Mouse (Mus musculus) hematopoietic stem cell, adult 5-6 weeks (primary cell): Measurements from ENCODE around the gene Xpa. TPM values are rescaled to one million over a fixed set of nuclear protein-coding genes. Genes with fewer than 3 reads are reported as not detected.
"Not testable (repeated sequence)": the region's sequence is repeated elsewhere in the genome, so short reads cannot be mapped to it uniquely, and the experiment has no call there.

ENCODE experiments used
- ATAC-seq, 2 experiments: fragments of 125-278 bp in 1 of 2; replicated peaks in 1 of 2; 2 replicates each; pipeline ENCODE4 v1.8.0; 2016 to 2017; ENCODE audit warnings: inconsistent platforms in 2 of 2, mild to moderate bottlenecking in 2 of 2, moderate number of reproducible peaks in 2 of 2, low read depth in 1 of 2, moderate TSS enrichment in 1 of 2; ENCODE audit not compliant: low FRiP score in 2 of 2, poor library complexity in 2 of 2, severe bottlenecking in 2 of 2, insufficient read depth in 1 of 2, low TSS enrichment in 1 of 2
- total RNA-seq: library from RNA; stranded (forward); fragments of 172-1452, 232-1000 nt; gene quantifications from 2 replicates; pipeline ENCODE4 v1.2.3, GENCODE M21; 2017

Gene Xpa
- 59.0 and 61.1 TPM in 2 replicates for total RNA-seq

DNA sequence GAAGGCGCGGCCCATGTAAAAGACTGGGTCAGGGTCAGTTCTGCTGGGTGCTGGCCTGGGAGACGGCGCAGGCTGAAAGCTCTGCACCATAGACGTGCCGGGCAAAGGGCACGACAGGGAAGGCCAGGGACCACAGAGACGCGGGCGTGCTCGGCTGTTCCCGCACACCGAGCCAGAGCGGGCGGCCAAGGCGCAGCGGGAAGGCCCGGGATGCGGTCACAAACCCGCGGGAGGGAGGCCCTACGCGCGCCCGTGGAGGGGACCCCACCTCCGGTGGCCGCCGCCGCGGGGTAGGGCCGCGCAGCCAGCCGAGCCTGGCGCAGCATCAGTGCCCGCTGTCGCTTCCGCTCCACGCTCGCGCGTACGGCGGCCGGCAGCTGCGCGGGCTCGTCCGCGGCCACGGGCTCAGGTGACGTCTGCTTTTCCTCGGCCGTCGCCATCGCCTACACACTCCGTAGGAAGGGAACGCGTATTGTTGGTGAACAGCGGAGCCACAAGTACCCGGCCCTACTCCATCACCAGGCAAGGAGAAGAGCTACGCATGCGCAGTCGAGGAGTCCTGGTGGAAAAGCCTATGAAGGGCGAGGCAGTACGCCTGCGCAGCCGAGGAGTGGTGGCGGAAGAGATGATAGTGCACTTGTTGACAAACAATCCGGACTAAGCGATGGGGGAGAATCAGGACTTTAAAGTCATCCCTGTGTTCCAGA lies at the start of gene Xpa:
Xpa (minus strand) TSS at position 531 of the 707 bp plus-strand sequence.
- peak; percentile 92 for ATAC-seq

DNA sequence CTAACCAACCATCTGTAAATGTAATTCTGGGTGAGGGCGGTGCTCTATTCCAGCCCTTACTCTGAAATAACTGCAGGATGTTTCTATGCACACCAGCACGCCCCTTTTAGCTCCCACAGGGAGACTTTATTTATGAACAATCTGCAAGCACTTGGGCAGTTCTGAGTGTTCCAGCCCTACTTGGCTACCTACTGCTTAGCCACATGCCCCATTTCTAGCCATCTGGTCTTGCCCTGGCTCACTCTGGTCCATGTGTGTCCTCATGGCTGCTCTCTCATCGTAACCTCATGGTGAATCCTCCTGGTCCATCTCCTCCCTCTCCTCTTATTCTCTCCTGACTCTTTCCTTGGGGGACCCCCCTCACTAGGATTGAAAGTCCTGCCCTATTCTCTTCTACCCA lies 39.8 kb upstream of the Xpa start:
- no peak for ATAC-seq

DNA sequence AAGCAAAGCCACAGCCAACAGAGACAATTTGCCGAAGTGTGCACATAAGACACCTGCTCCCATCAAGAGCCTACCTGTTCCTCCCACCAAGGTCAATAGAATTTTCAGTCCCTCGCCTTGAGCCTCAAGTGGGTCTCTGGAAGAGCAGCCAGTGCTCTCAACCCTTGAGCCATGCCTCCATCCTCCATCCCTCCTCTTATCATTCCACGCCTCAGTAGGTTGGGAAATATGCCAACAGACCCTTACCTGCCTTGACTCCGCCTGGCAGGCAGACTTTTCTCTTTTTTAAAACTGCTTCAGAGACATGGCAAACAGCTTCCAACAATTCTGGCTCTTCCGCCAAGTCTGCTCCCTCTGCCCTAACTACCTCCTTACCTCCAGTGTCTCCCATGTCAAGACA lies 38.6 kb upstream of the Xpa start:
- ATAC-seq: no peak

DNA sequence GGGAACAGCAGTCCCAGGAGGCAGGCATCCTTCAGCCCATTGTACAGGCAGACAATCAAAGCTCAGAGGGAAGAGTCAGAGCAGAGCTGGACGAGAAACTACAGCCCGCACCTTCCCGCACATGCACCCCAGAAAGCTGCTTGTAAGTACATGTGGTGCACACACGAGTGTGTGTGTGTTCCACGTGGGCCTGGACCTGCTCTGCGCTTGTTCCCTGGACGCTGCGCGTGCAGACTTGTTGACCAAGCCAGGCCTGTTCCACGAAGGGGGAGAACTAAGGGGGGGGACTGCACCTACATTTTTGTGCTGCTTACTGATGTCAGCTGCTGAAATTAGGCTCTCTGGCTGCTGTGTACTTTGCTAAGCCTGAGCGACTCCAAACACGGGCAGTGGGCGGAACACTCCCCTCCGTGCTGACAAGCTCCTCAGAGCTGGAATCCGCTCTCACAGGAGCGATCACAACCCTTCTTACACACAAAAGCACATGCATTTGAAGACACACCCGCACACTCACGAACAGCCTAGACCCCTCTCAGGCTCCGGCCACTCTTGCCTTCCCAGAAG lies 30.9 kb upstream of the Xpa start:
- no peak for ATAC-seq

- no peak for ATAC-seq
Observed at GRCm38 (mm10) chr4:46221090-46221489, 25.0 kb upstream of the Xpa start.

DNA sequence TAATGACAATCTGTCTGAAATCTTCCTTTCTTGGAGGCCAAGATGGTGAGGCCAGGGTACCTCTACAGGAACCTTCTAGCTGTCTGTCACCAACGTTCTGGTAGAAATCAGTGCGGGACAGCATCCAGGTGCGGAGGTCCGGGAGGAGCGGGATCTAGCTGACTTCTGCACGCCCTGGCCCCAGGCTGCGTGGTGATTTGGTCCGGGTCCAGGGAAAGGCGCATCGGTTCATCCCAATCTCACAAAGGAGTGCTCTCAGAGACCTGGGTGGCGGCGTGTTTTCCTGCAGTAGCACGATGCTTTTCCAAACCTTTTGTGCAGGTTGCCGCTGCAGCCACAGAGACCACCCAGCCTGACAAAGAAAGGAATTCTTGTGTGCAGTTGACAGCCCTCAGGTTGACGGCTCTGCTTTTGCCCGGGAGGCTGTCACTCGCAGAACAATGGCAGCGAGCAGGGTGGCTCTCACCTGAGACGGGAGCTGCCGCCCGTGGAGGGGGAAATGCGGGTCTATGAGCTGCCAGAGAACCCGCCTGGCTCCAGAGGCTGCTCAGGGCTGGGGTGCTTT lies 6.5 kb upstream of the Xpa start:
- peak in 1 of 2 experiments; percentile 26; a peak in 1 of 4 replicates for ATAC-seq

GRCm38 (mm10) chr4:46201834-46202561 lies 5.9 kb upstream of the Xpa start:
- peak; percentile 88 to 93 for ATAC-seq

- no peak for ATAC-seq
Observed at GRCm38 (mm10) chr4:46198064-46198463, 2.0 kb upstream of the Xpa start.

GRCm38 (mm10) chr4:46196513-46196912 lies 402 bp upstream of the Xpa start:
- ATAC-seq: peak in 1 of 2 experiments; percentile 19; a peak in 1 of 4 replicates

DNA sequence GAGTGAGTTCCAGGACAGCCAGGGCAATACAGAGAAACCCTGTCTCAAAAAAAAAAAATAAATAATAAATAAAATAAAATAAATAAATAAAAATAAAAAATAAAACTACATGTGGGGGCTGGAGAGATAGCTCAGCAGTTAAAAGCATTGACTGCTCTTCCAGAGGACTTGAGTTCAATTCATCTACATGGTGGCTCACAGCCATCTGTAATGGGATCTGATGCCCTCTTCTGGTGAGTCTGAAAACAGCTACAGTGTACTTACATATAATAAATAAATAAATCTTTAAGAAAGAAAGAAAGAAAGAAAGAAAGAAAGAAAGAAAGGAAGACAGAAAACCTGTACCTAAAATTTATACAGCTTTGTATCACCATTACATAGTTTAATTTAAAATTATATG lies 4.1 kb downstream of the Xpa start:
- ATAC-seq: not testable (repeated sequence)

DNA sequence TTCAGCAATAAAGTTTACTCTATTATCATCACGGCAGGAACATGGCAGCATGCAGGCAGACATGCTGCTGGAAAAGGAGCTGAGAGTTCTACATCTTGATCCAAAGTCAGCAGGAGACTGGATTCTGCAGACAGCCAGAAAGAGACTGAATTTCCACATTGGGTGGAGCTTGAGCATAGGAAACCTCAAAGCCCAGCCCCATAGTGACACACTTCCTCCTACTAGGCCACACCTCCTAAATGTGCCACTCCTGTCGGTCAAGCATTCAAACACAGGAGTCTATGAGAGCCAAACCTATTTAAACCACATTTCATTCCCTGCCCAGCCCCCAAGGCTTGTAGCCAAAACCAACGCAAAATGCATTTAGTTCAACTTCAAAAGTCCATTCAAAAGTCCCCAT lies 9.6 kb downstream of the Xpa start:
- no peak for ATAC-seq

DNA sequence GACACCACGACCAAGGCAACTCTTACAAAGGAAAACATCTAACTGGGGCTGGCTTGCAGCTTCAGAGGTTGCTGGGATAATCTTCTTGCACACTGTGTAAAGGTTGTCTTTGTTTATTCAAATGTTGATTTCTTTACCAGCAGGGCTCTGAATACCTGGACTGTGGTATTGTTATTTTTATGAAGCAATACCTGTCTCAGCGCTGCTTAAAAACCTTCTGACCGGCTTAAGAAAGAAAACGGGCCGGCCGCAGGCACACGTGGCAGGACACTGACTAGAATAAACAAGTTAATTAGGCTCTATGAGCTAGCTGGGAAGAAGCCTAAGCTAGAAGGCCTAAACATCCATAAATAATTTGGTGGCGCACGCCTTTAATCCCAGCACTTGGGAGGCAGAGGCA lies 10.2 kb downstream of the Xpa start:
- no peak for ATAC-seq

GRCm38 (mm10) chr4:46185423-46185822 lies 10.7 kb downstream of the Xpa start:
- no peak for ATAC-seq

DNA sequence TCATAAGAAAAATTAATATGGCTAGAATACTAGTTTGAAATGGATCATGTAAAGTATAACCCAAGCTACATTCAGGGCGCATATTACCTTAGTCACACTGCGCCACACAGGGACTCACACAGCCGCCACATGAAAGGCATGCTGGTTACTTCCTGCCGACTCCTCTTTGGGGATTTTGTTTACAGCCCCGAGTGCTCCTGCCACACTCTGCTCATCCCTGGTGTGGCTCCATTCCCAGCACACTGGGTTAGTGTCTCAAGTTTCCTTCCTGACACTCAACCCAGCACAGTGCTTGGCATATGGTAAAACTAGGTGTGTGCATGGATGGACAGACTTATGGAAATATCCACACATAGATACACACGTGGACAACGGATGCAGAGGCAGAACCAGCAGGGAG lies 13.9 kb downstream of the Xpa start:
- ATAC-seq: no peak

DNA sequence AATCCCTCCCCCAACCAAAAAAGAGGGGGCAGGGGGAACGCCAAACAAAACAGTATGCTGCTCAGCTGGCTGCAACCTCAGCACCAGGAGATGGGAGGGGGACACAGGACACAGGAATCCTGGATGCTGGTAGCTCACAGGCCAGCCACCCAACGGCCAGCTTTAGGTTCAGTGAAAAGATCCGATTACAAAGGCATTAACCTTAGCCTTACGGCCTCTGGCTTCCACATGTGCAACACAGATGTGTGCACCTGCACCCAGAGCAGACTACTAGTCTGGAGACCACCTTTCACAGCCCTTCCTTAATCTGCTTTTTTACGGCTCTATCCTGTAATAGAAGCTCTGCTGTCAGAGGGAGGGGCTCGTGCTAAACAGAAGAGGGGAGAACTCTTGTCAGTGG lies 14.9 kb downstream of the Xpa start:
- ATAC-seq: no peak

- ATAC-seq: no peak
Observed at GRCm38 (mm10) chr4:46177496-46177895, 18.6 kb downstream of the Xpa start.

GRCm38 (mm10) chr4:46177018-46177417 lies 19.1 kb downstream of the Xpa start:
- no peak for ATAC-seq

DNA sequence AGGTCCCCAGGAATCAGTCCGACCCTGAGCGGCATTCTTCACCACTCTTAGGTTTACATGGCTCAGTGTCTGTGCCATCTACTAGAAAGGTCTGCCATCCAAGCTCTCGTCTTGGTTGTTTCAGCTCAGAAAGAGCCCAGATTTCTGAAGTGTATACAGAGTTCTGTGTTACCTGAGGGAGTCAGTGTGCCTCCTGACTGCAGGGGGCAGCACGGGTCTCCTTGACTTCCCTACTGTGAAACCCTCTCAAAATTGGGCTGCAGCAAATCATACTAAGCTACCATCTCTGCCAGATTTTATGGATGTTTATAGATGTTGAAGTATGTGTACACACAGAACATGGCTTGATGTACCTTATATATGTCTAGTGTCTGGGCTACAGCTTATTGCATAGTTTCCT lies 19.8 kb downstream of the Xpa start:
- no peak for ATAC-seq
